Mouse (Mus musculus): Measurements from ENCODE around the gene Zfp472.
"Not testable (repeated sequence)": the region's sequence is repeated elsewhere in the genome, so short reads cannot be mapped to it uniquely, and the experiment has no call there.

Gene Zfp472

DNA sequence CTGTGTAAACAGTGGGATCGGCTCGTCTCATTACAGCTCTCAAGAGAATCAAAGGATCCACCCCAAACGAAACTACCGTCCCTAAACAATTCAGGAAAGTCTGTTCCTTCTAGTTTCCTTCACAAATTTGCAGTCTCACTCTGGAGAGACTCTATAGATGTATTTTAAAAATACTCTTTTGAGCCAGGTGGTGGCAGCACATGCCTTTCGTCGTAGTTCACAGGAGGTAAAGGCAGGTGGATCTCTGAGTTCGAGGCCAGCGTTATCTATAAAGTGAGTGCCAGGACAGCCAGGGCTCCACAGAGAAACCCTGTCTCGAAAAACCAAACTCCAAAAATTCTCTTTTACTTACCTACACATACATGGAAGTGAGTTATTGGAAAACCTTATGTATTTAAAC, 42.7 kb downstream of the Zfp472 start:
- no peak for DNase-seq (ENCODE audit: low read depth, low spot score)

DNA sequence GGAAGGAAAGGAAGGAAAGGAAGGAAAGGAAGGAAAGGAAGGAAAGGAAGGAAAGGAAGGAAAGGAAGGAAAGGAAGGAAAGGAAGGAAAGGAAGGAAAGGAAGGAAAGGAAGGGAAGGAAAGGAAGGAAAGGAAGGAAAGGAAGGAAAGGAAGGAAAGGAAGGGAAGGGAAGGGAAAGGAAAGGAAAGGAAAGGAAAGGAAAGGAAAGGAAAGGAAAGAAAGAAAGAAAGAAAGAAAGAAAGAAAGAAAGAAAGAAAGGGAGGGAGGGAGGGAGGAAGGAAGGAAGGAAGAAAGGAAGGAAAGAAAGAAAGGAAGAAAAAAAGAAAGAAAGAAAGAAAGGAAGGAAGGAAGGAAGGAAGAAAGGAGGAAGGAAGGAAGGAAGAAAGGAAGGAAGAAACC, 54.8 kb downstream of the Zfp472 start:
- DNase-seq (ENCODE audit: low read depth, low spot score), result not testable (repeated sequence)
